Mouse (Mus musculus) lung, postnatal 0 days (tissue): ENCODE measurements around the gene Clic3.

Source experiments
- CTCF ChIP-seq: IDR thresholded peaks from 2 replicates; pipeline ENCODE4 v1.5.1; 2016; ENCODE audit warnings: antibody characterized with exemption, mild to moderate bottlenecking
- EP300 ChIP-seq: IDR thresholded peaks from 2 replicates; pipeline ENCODE4 v1.6.1; 2016; ENCODE audit warnings: antibody characterized with exemption, mild to moderate bottlenecking, control low read depth

DNA sequence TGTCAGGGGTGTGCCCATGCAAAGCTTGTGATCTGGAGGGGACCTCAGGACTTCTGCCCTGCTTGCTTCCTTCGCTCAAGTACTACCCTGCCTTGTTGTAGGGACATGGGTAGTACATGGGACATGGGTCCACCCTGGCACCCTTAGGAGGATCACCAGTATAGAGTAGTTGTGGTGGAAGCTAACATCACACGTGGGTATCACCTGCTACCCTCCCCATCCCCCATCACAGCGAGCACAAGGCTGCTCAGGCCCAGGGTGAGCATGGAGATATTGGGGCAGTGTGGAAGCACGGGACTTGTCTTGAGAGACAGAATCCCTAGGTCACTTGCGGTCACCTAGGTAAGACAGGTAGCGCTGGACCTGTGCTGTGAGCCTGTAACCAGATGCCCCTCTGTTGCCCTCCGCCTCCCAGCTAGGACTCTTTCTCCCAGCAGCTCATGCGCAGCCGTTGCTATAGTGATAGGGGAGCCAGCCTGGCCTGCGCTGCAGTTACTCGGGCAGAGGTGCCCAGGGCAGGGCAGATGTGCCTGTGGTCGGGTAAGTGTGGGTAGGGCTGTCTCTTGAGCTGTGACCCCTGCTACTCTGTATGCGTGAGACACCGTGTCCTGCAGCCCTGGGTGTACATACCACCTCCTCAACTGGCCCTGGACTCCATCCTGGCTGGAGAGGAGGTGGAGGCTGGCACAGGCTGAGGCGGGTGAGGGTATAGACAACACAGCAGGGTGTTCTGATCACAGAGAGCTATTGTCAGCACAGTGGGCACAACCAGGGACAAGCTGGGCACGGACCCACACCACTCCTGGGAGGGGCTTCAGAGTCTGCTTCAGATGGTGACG, 26.0 kb upstream of the Clic3 start:
- no peak for TF ChIP-seq CTCF
- TF ChIP-seq EP300 = no peak
